In genomic region chr5:129186260-129186659, GRCm38 (mm10) we compare ENCODE assay signal across 8 mouse cellular contexts.
DNase-seq lines count a peak whose midpoint lies in the region; ATAC-seq lines count a peak whose summit lies in the region.

No protein-coding gene starts in this region.

- no peak overlapping the region for H3K4me3 ChIP-seq in heart, embryonic 10.5 days
- no peak overlapping the region for H3K4me3 ChIP-seq in neural tube, embryonic 11.5 days (ENCODE audit: low read depth, low read length)
- H3K4me3 ChIP-seq in midbrain, embryonic 16.5 days (ENCODE audit: low read depth, low read length): no peak overlapping the region

- H3K27ac ChIP-seq in heart, embryonic 10.5 days: no peak overlapping the region
- H3K27ac ChIP-seq in neural tube, embryonic 11.5 days (ENCODE audit: low read depth, low read length): no peak overlapping the region
- H3K27ac ChIP-seq in midbrain, embryonic 16.5 days (ENCODE audit: low read length): no peak overlapping the region

- intact Hi-C loops in heart, postnatal 14 days (cut with DNase I): no loop called here
- intact Hi-C loops in heart, postnatal 36 days (cut with DNase I): loop anchor here (5.0 kb wide), 1 partner anchor 36 kb away; no protein-coding TSS in a partner anchor

- no peak overlapping the region for H3K4me2 ChIP-seq in neural tube, embryonic 11.5 days (ENCODE audit: low read depth)
- no peak overlapping the region for H3K4me2 ChIP-seq in midbrain, embryonic 16.5 days (ENCODE audit: low read length)

- 3% methylated on average over 2 of the region's 2 CpGs for WGBS in heart, embryonic 10.5 days
- WGBS in neural tube, embryonic 11.5 days: 14% methylated on average over 2 of the region's 2 CpGs
- 11% methylated on average over 2 of the region's 2 CpGs for WGBS in midbrain, embryonic 16.5 days

- H3K9me3 ChIP-seq in heart, embryonic 10.5 days: no peaks in the 10 kb centered on the region
- H3K9me3 ChIP-seq in neural tube, embryonic 11.5 days (ENCODE audit: control insufficient read depth, low read length): no peaks in the 10 kb centered on the region
- H3K9me3 ChIP-seq in midbrain, embryonic 16.5 days (replicated peaks; ENCODE audit: control insufficient read depth, low read length, poor library complexity, severe bottlenecking): no peaks in the 10 kb centered on the region

- no peaks in the 10 kb centered on the region for H3K36me3 ChIP-seq in heart, embryonic 10.5 days
- no peaks in the 10 kb centered on the region for H3K36me3 ChIP-seq in neural tube, embryonic 11.5 days (ENCODE audit: control insufficient read depth, insufficient read depth, low read length)
- no peaks in the 10 kb centered on the region for H3K36me3 ChIP-seq in midbrain, embryonic 16.5 days (ENCODE audit: control insufficient read depth, insufficient read depth, low read length)

- DNase-seq in heart, postnatal 14 days: peak; percentile 39 to 65
- DNase-seq in heart, embryonic 10.5 days (ENCODE audit: low spot score): no peak
- peak; percentile 60 for DNase-seq in A20 (ENCODE audit: low read depth, low spot score)
- peak; percentile 33 for DNase-seq in adrenal gland, adult 2 months
- DNase-seq in heart, postnatal 36 days: peak; percentile 26 to 55
- DNase-seq in neural tube, embryonic 11.5 days (ENCODE audit: low spot score): peak; percentile 47
- DNase-seq in frontal cortex, postnatal 36 days (ENCODE audit: low spot score in 2 of 2): no peak

- H3K27me3 ChIP-seq in heart, embryonic 10.5 days (ENCODE audit: insufficient read depth, poor library complexity, severe bottlenecking): peaks cover 32% of the 10 kb centered on the region
- no peaks in the 10 kb centered on the region for H3K27me3 ChIP-seq in neural tube, embryonic 11.5 days (ENCODE audit: control insufficient read depth, insufficient read depth, low read length)
- H3K27me3 ChIP-seq in midbrain, embryonic 16.5 days (ENCODE audit: control insufficient read depth, insufficient read depth, low read depth, low read length): no peaks in the 10 kb centered on the region

- no peak overlapping the region for H3K9ac ChIP-seq in neural tube, embryonic 11.5 days (ENCODE audit: low read length)
- H3K9ac ChIP-seq in midbrain, embryonic 16.5 days (ENCODE audit: low read depth, low read length): no peak overlapping the region

- no peak for ATAC-seq in neural tube, embryonic 11.5 days (ENCODE audit: insufficient read depth, low FRiP score, low TSS enrichment)
- ATAC-seq in midbrain, embryonic 16.5 days: no peak

- peaks cover 10% of the 10 kb centered on the region for H3K4me1 ChIP-seq in heart, embryonic 10.5 days
- H3K4me1 ChIP-seq in neural tube, embryonic 11.5 days (ENCODE audit: control insufficient read depth, insufficient read depth, low read length): 0 out of 2 replicates have a peak, but pooled peaks cover 3% of the 10 kb centered on the region
- no peaks in the 10 kb centered on the region; the same call in 1 of the 2 replicates for H3K4me1 ChIP-seq in midbrain, embryonic 16.5 days (ENCODE audit: control insufficient read depth, insufficient read depth, low read length)

Comparison
In these comparisons a context has a peak if more than half of its experiments do, and no peak if none do; other contexts are left out.
1. DNase-seq: peak in heart, postnatal 14 days (2 of 2), A20 (single experiment), adrenal gland, adult 2 months (single experiment), heart, postnatal 36 days (2 of 2) and neural tube, embryonic 11.5 days (single experiment); none in heart, embryonic 10.5 days (single experiment) and frontal cortex, postnatal 36 days (0 of 2).